Mouse (Mus musculus) heart, embryonic 10.5 days (tissue): Measurements from ENCODE around the gene Limk1. TPM values are rescaled to one million over a fixed set of nuclear protein-coding genes. Genes with fewer than 3 reads are reported as not detected.

Experiments
- DNase-seq: peaks from one replicate; pipeline ENCODE4 v3.0.0-alpha.2; 2017; ENCODE audit warnings: low spot score
- H3K27ac ChIP-seq: fragments of 300-500 bp; sonication (generic); 2 replicates; pipeline ENCODE4 v1.5.1; 2016; ENCODE audit warnings: mild to moderate bottlenecking
- H3K27me3 ChIP-seq: fragments of 300-500 bp; sonication (generic); 2 replicates; pipeline ENCODE4 v1.6.1; 2016; ENCODE audit warnings: mild to moderate bottlenecking; ENCODE audit not compliant: poor library complexity, insufficient read depth, severe bottlenecking
- H3K36me3 ChIP-seq: fragments of 300-500 bp; sonication (generic); 2 replicates; pipeline ENCODE4 v1.6.1; 2016; ENCODE audit warnings: mild to moderate bottlenecking, moderate library complexity
- H3K4me1 ChIP-seq: fragments of 300-500 bp; sonication (generic); 2 replicates; pipeline ENCODE4 v1.6.1; 2016; ENCODE audit warnings: mild to moderate bottlenecking
- H3K4me3 ChIP-seq: fragments of 300-500 bp; sonication (generic); 2 replicates; pipeline ENCODE4 v1.5.1; 2016; ENCODE audit warnings: mild to moderate bottlenecking, moderate library complexity
- H3K9me3 ChIP-seq: fragments of 300-500 bp; sonication (generic); 2 replicates; pipeline ENCODE4 v1.6.1; 2016; ENCODE audit warnings: mild to moderate bottlenecking, moderate library complexity
- WGBS: fragments of 180-500 bp; shearing (Covaris S2); methylation state at CpG from one replicate; pipeline ENCODE4 v1.1.7; 2016; 5-methylcytosine and 5-hydroxymethylcytosine counted together
- polyA plus RNA-seq: library from polyadenylated mRNA; unstranded; fragments of >200 nt; fragmentation: Nextera tagmentation; extraction: Ambion mirVana; gene quantifications from 2 replicates; pipeline ENCODE4 v1.2.1, GENCODE M21; 2016

Gene Limk1
- polyA plus RNA-seq, 1 experiment from 2014 or later: 4.7 TPM

GRCm38 (mm10) chr5:134615380-134615779 is 73.0 kb downstream of the Limk1 start:
- H3K9me3 ChIP-seq: no peaks in the 10 kb centered on the region
- H3K27me3 ChIP-seq: no peaks in the 10 kb centered on the region
- H3K4me1 ChIP-seq: peaks cover 12% of the 10 kb centered on the region
- no peak for DNase-seq
- 84% methylated on average over 8 of the region's 8 CpGs for WGBS
- H3K36me3 ChIP-seq: peaks cover 58% of the 10 kb centered on the region
- no peak overlapping the region for H3K4me3 ChIP-seq
- no peak overlapping the region for H3K27ac ChIP-seq

DNA sequence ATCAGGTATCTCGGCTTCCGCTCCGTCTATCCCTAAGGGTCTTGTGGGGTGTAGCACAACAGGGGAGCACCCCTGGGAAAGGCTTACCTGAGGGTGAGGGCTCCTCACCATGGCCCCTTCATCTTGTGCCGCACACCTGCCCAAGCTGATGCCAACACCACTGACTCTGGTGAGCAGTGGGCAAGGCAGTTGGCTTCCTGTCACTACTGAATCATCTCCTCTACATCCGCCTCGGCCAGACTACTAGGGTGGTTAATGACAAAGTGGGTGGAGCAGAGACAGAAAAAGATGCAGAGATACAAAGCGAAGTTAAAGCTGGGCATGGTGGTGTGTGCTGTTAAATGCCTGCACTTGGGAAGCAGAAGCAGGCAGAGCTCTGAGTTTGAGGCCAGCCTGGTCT is 73.6 kb downstream of the Limk1 start, which contains the start of gene Lat2:
TSS of gene Lat2 (minus strand) at position 224 of the 400 bp plus-strand sequence.
- no peak within 1 kb of the TSS for H3K4me3 ChIP-seq
- H3K9me3 ChIP-seq: no peaks in the 10 kb centered on the region
- H3K27me3 ChIP-seq: no peaks in the 10 kb centered on the region
- H3K27ac ChIP-seq: no peak within 1 kb of the TSS
- H3K36me3 ChIP-seq: peaks cover 52% of the 10 kb centered on the region
- peaks cover 12% of the 10 kb centered on the region for H3K4me1 ChIP-seq
- 83% methylated on average over 7 of the region's 7 CpGs for WGBS
- DNase-seq: no peak

DNA sequence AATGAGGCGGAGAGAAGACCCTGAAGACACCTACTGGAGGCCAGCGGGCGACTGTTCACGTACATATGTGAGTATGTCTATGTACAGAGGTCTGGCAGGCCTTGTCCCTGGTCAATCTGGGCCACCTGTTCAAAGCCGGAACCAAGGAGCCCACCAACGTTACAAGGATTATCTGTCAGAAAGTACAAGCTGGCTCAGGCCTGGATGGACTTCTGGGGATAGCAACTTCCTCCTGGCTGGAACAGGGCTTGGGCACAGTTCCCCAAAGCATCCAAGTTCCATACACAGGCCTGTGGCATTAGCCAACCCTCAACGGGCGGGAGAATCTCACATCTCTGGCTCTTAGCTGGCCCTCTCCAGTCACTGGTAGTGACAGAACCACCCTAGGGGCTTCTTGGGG is 74.1 kb downstream of the Limk1 start:
- Histone ChIP-seq H3K4me3 (no peak overlapping the region), H3K4me1 (peaks cover 12% of the 10 kb centered on the region), H3K27ac (no peak overlapping the region), H3K36me3 (peaks cover 47% of the 10 kb centered on the region), H3K27me3 (no peaks in the 10 kb centered on the region), H3K9me3 (no peaks in the 10 kb centered on the region)
- no peak for DNase-seq
- 93% methylated on average over 8 of the region's 8 CpGs for WGBS

DNA sequence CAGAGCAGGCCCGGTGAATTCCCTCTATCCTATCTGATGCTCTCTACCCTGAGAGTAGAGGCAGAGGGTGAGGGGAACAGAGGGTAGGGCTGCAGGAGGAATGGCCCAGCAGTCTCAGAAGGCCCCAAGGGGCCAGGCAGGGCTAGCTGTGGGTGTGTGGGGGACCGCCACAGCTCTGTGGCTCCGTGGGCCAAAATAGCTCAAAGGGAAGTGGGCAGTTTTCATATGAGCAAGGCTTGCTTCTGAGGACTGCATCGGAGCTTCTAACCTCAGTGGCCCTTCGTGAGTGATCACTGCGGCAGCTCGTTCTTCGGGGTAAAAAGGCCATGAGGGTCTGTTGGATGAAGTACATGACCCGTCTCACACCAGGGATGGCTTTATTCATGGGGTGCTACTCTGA is 74.7 kb downstream of the Limk1 start:
- Histone ChIP-seq H3K4me3 (no peak overlapping the region), H3K27ac (no peak overlapping the region), H3K27me3 (no peaks in the 10 kb centered on the region), H3K9me3 (no peaks in the 10 kb centered on the region), H3K36me3 (peaks cover 41% of the 10 kb centered on the region), H3K4me1 (peaks cover 12% of the 10 kb centered on the region)
- WGBS: 85% methylated on average over 9 of the region's 9 CpGs
- no peak for DNase-seq

DNA sequence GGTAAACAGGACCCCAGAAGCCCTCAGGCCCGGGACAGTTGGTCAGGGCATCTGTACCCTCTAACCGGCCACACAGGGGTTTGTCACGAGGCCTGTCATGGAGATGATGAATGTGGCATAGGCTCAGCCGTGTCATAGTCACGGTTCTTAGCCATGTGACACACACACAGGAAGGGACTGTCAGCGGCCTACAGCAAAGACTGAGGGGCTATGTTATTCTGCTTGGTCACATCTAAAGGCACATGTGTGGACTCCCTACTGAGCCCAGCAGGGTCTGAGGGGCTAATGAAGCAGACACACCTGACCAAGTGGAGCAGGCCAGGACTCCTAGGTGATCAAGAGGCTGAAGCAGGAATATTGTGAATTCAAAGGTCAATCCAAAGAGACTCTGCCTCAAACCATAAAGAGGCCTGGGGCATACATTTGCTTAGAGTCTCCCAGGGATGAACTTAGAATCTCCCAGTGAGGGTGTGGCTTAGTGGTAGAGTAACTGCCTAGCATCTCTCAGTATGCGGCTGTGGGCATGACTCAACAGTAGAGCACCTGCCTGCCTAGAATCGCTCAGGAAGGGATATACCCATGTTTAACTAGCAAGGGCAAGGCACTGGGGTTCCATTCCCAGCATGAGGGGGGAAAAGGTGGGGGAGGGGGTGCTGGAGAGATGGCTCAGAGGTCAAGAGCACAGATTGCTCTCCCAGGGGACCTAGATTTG is 76.4 kb downstream of the Limk1 start:
- Histone ChIP-seq H3K9me3 (no peaks in the 10 kb centered on the region), H3K36me3 (peaks cover 24% of the 10 kb centered on the region), H3K27me3 (no peaks in the 10 kb centered on the region), H3K4me3 (no peak overlapping the region), H3K4me1 (peaks cover 12% of the 10 kb centered on the region), H3K27ac (no peak overlapping the region)
- 71% methylated on average over 8 of the region's 8 CpGs for WGBS
- no peak for DNase-seq

GRCm38 (mm10) chr5:134609916-134610643 is 78.3 kb downstream of the Limk1 start:
- DNase-seq: no peak
- Histone ChIP-seq H3K4me1 (peaks cover 12% of the 10 kb centered on the region), H3K4me3 (no peak overlapping the region), H3K27ac (no peak overlapping the region), H3K9me3 (no peaks in the 10 kb centered on the region), H3K27me3 (no peaks in the 10 kb centered on the region), H3K36me3 (peaks cover 20% of the 10 kb centered on the region)
- 84% methylated on average over 12 of the region's 12 CpGs for WGBS

DNA sequence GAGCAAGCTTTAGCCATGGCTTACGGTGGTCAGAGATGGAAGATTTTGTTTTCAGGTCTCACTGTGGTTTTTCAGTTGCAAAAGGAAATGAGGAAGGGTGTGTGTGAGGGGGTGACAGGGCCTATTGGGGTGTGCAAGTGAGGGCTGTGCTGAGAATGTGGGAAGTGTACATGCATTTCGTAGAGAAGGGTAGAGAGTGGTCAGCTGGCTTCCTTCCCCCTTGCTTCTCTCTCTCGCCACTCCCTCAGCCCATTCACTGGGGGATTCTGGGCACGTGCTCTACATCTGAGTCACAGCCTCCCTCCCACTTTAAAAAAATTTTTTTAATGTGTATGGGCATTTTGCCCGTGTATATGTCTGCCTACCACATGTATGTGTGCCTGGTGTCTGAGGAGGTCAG is 81.3 kb downstream of the Limk1 start:
- no peak for DNase-seq
- H3K9me3 ChIP-seq: no peaks in the 10 kb centered on the region
- H3K36me3 ChIP-seq: peaks cover 14% of the 10 kb centered on the region
- H3K27ac ChIP-seq: no peak overlapping the region
- no peak overlapping the region for H3K4me3 ChIP-seq
- no peaks in the 10 kb centered on the region for H3K27me3 ChIP-seq
- 68% methylated on average over 5 of the region's 5 CpGs for WGBS
- H3K4me1 ChIP-seq: peaks cover 7% of the 10 kb centered on the region; the same call in 1 of the 2 replicates

GRCm38 (mm10) chr5:134606314-134606713 is 82.1 kb downstream of the Limk1 start:
- Histone ChIP-seq H3K27me3 (no peaks in the 10 kb centered on the region), H3K4me3 (no peak overlapping the region), H3K36me3 (peaks cover 14% of the 10 kb centered on the region), H3K4me1 (0 out of 2 replicates have a peak, but pooled peaks cover 4% of the 10 kb centered on the region), H3K9me3 (no peaks in the 10 kb centered on the region), H3K27ac (no peak overlapping the region)
- no peak for DNase-seq

Other genes starting within 250 kb of the Limk1 start
- 64.1 and 74.8 TPM in 2 replicates for gene Gtf2ird1, start 231.9 kb downstream of the Limk1 start, polyA plus RNA-seq
- gene Clip2, start 136.2 kb downstream of the Limk1 start, polyA plus RNA-seq: 2.1 TPM in 2 replicates
- gene Syna, start 128.4 kb downstream of the Limk1 start, polyA plus RNA-seq: not detected in 2 replicates
- 271 and 300 TPM in 2 replicates for gene Rfc2, start 107.2 kb downstream of the Limk1 start, polyA plus RNA-seq
- 2.9 and 4.1 TPM in 2 replicates for gene Lat2, start 73.6 kb downstream of the Limk1 start, polyA plus RNA-seq
- 435 and 453 TPM in 2 replicates for gene Eif4h, start 49.1 kb downstream of the Limk1 start, polyA plus RNA-seq
- gene Eln, start 58.7 kb upstream of the Limk1 start, polyA plus RNA-seq: 4.8 and 8.0 TPM in 2 replicates
- not detected in 2 replicates for gene Tmem270, start 218.1 kb upstream of the Limk1 start, polyA plus RNA-seq
- 6.1 and 8.5 TPM in 2 replicates for gene Cldn13, start 226.9 kb upstream of the Limk1 start, polyA plus RNA-seq
- gene Mettl27, start 243.8 kb upstream of the Limk1 start, polyA plus RNA-seq: 8.8 and 12.1 TPM in 2 replicates